Mouse (Mus musculus) bone marrow, adult 2 months (tissue): ENCODE data around the gene Fbxl17.

Experiments used
- CTCF ChIP-seq: fragments of 200-500 bp; IDR thresholded peaks from 2 replicates; pipeline ENCODE4 v1.5.1; 2011; ENCODE audit warnings: low read length, control low read depth; ENCODE audit not compliant: control insufficient read depth, insufficient read depth
- POLR2A ChIP-seq: fragments of 200-500 bp; IDR thresholded peaks from 2 replicates; pipeline ENCODE4 v1.6.1; 2011; ENCODE audit warnings: low read depth, mild to moderate bottlenecking, control low read depth, low read length, borderline replicate concordance; ENCODE audit not compliant: control insufficient read depth

- TF ChIP-seq CTCF, result peak; percentile 86
- TF ChIP-seq POLR2A, result no peak
These were observed 175.8 kb downstream of the Fbxl17 start for GRCm38 (mm10) chr17:63324039-63324438.
